Mouse (Mus musculus): ENCODE data around the gene Ankrd55.

Gene Ankrd55

DNA sequence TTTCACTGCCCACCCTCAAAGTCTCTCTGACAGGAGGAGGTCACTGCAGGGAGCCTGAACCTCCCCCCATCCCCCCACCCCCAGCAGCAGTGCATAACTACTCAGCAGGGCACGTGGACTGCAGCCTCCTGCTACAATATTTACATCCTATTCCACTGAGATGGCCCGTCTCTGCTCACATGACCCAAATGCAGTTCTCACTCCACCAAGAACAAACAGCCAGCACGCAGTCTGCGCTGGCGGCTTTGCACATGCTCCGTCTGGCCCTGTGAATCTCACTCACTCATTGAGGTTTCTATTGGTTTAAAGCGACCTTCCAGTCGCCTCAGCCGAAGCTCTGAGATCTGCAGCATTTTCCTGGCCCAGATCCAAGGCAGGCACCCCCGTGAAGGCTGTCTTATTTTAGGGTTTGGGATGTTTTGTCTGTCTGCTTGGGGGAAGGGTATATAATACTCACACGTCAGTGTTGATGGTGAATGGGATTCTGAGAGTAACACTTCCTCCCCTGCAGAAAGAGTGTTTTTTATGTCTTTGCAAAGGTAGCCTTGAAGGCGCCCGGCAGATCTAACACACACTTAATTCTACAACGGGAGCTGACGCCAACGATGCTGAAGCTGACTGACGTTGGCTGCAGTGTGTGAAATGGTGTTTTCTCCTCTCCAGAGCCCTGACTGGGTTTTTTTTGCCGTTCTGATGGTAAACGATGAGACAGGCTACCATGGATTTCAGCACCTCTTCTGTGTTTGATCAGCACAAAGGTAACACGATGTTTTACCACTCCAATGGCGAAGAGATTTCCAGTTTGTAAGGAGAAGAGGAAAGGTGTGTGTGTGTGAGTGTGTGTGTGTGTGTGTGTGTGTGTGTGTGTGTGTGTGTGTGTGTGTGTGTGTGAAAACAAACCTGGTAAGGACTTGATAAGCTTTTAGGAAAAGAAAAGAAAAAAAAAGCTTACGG, at the start of gene Ankrd55:
Gene Ankrd55 (plus strand): TSS at position 227 of the 954 bp plus-strand sequence.
- peak; percentile 49 to 61 for DNase-seq (ENCODE audit: low spot score in 2 of 2)

GRCm38 (mm10) chr13:112239239-112239638, 49.0 kb upstream of the Ankrd55 start:
- DNase-seq (ENCODE audit: low spot score in 2 of 2), result no peak

- DNase-seq (ENCODE audit: low spot score in 2 of 2), result no peak
Measured at GRCm38 (mm10) chr13:112241431-112241830, 46.8 kb upstream of the Ankrd55 start.

DNA sequence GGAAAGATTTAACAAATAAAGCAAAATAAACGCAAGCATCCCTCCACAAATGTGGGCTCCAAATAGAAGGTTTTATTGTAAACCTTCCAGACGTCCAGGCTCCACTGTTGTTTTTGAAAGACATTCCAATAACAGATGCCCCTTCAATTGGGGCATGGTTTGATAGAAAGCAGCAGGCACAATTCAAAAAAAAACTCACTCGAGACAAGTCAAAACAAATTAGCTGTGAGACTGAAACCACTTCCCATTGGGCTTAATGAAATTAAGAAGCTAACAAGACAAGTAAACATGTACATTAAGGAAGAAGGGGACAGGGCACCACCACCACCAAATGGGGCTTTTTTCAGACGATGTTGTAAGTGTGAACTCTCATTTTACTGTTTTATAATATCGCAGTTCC, 43.1 kb upstream of the Ankrd55 start:
- DNase-seq (ENCODE audit: low spot score in 2 of 2), result no peak

DNA sequence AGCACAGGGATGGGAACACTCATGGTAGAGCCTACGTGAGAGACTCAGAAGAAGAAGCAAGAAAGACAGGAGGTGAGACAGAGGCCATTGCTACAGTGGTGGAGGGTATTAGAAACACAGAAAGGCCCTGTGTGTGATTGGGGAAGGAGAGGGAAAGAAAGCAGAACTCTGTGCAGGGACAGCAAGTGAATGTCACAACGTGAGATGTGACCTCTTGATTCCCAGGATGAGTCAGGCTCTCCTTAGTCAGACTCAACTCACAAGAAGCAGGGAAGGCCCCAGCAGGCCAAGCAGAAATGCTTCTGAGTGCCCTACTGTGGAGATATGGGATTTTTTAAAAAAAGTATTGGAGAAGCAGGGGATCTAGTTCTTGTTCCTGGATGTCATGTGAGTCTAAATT, 36.8 kb upstream of the Ankrd55 start:
- DNase-seq (ENCODE audit: low spot score in 2 of 2), result no peak

- DNase-seq (ENCODE audit: low spot score in 2 of 2), result no peak
Measured at GRCm38 (mm10) chr13:112252012-112252411, 36.2 kb upstream of the Ankrd55 start.

- DNase-seq (ENCODE audit: low spot score in 2 of 2), result no peak
Measured at GRCm38 (mm10) chr13:112252991-112253620, 35.1 kb upstream of the Ankrd55 start.

GRCm38 (mm10) chr13:112254116-112254515, 34.1 kb upstream of the Ankrd55 start:
- no peak for DNase-seq (ENCODE audit: low spot score in 2 of 2)

DNA sequence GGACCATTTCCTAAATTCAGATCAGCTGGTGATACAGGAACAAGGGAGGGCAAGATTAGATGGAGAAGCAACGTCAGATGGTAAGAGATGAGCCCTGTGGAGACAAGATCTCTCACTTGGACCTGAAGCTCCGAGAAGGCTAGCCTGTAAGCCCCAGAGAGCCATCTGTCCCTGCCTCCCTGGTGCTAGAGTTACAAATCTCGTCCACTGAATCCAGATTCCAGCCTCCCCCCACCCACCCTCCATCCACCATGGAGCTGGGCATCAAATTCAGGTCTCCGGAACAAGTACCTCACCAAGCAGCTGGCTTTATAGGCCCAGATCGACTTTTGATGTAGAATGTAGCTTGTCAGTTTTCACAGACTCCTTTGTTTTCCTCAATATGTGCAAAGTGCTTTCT, 32.4 kb upstream of the Ankrd55 start:
- DNase-seq (ENCODE audit: low spot score in 2 of 2), result no peak

DNA sequence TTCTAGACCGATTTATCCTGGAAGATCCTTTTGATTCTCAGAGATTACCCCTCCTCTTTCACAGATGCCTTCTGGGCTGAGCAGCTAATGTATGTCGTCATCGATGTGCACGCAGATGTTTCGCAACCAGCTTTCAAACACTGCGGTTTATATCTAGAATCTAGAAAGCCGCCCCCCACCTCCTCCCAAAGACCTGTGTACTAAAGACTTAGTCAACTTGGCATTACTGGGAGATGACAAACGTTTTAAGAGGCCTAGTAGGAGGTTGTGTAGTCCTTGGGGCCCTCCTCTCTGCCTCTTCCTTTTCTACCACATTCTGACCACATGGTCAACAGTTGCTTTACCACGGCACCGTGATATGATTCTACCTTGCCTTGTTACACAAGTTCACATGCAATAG, 29.8 kb upstream of the Ankrd55 start:
- no peak for DNase-seq (ENCODE audit: low spot score in 2 of 2)

- peak; percentile 21 to 64 for DNase-seq (ENCODE audit: low spot score in 2 of 2)
Measured at GRCm38 (mm10) chr13:112259398-112259797, 28.9 kb upstream of the Ankrd55 start.

GRCm38 (mm10) chr13:112264666-112265065, 23.6 kb upstream of the Ankrd55 start:
- DNase-seq (ENCODE audit: low spot score in 2 of 2), result no peak

GRCm38 (mm10) chr13:112271901-112272537, 16.2 kb upstream of the Ankrd55 start:
- no peak for DNase-seq (ENCODE audit: low spot score in 2 of 2)

DNA sequence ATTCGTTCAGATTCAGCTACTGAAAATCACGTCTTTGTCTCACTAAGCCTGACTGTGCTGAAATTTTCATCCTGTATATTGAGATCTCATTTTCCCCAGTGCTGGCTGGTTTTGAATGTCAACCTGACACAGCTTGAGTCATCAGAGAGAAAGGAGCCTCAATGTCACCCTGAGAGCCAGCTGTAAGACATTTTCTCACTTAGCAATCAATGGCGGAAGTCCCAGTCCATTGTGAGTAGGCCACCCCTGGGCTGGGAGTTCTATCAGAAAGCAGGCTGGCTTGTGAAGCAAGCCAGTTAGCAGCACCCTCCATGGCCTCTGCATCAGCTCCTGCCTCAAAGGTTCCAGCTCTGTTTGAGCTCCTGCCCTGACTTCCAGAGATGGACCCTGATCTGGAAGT, 13.6 kb upstream of the Ankrd55 start:
- no peak for DNase-seq (ENCODE audit: low spot score in 2 of 2)

GRCm38 (mm10) chr13:112275951-112276350, 12.3 kb upstream of the Ankrd55 start:
- DNase-seq (ENCODE audit: low spot score in 2 of 2), result no peak

- no peak for DNase-seq (ENCODE audit: low spot score in 2 of 2)
Measured at GRCm38 (mm10) chr13:112277544-112277943, 10.7 kb upstream of the Ankrd55 start.

GRCm38 (mm10) chr13:112278251-112278650, 10.0 kb upstream of the Ankrd55 start:
- no peak for DNase-seq (ENCODE audit: low spot score in 2 of 2)

DNA sequence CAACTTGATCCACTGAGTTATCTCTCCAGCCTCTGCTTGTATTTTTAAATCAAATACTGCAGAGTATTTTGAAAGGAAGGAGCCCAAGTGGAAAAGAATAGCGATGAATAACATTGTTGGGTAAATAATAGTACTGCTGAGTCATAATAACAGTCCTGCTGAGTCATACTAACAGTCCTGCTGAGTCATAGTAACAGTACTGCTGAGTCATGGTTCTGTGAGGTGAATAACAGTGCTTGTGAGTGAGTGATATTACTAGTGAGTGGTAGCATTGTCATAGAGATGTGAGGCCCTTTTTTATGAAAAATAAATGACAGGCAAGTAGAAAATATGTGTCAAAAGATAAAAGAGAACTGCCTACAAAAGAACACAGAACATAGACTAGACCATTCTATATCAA, 1.1 kb upstream of the Ankrd55 start:
- DNase-seq (ENCODE audit: low spot score in 2 of 2), result no peak

- DNase-seq (ENCODE audit: low spot score in 2 of 2), result no peak
Measured at GRCm38 (mm10) chr13:112287571-112288224, 553 bp upstream of the Ankrd55 start.

DNA sequence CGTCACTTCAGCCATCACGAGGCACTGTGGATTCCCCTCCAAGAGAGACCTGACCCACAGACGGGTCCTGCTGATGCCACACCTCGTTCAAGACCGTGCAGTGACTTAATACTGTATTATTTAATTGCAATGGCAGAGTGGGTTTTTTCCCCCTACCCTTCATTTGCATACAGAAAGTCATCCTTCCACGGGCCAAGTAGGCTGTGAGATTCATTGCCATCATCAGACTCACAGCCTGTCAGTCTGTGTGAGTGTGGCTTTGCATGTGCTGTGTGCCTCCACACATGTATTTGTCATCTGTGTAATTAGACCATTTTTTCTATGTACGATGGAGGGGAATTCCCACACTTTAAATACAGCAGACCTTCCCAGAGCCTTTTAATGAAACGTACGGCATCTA, 1.1 kb downstream of the Ankrd55 start:
- no peak for DNase-seq (ENCODE audit: low spot score in 2 of 2)

GRCm38 (mm10) chr13:112289981-112290380, 1.7 kb downstream of the Ankrd55 start:
- no peak for DNase-seq (ENCODE audit: low spot score in 2 of 2)

DNA sequence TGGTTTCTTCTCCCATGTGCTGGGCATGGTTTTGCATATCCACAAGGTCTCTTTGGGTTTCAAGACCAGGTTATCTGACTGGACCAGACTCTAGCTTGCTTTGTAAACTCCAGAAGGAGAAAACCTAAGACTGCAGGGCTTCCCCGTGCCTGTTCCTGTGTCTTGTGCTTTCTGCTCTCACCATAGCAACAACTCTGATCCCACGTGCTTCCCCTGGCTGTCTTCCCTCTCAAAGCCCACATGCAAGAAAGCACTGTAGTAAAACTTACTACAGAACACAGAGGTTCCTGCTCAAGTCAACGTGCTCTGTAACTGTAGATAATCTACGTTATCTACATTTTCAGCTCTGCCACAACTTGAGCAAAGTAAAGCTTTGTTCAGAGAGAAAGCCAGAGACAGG, 4.2 kb downstream of the Ankrd55 start:
- DNase-seq (ENCODE audit: low spot score in 2 of 2), result peak; percentile 39 to 50
